8 mouse cellular contexts compared by ENCODE assay signal in genomic region chr2:93333241-93333816, GRCm38 (mm10). TPM values are rescaled to one million over a fixed set of nuclear protein-coding genes. Genes with fewer than 3 reads are reported as not detected.
DNase-seq lines count a peak whose midpoint lies in the region.

No protein-coding gene starts in this region.

- H3K36me3 ChIP-seq in hindbrain, embryonic 10.5 days, result peaks cover 26% of the 10 kb centered on the region; the same call in 1 of the 2 replicates

- 1% methylated on average over 29 of the region's 29 CpGs for WGBS in hindbrain, embryonic 10.5 days

- peak overlapping the region; percentile 72 for H3K4me3 ChIP-seq in hindbrain, embryonic 10.5 days

- H3K9me3 ChIP-seq in hindbrain, embryonic 10.5 days, result peaks cover 3% of the 10 kb centered on the region; the same call in 1 of the 2 replicates

- peak; percentile 10 for DNase-seq in NIH3T3 (ENCODE audit: low read depth)
- peak; percentile 86 for DNase-seq in cerebellum, adult 9-11 months
- peak; percentile 10 to 84 for DNase-seq in frontal cortex, adult 2 months (ENCODE audit: extremely low spot score in 1 of 2, low spot score in 1 of 2)
- DNase-seq in hindbrain, embryonic 10.5 days (ENCODE audit: low spot score), result peak; percentile 94
- peak; percentile 88 for DNase-seq in layer of hippocampus, postnatal 14 days (ENCODE audit: low spot score in 2 of 2)
- DNase-seq in lung, postnatal 10 days, result peak; percentile 92
- peak; percentile 26 for DNase-seq in retina, adult 2 months (ENCODE audit: low read depth, low spot score)
- DNase-seq in thymus, postnatal 25 days, result peak; percentile 67

- peak overlapping the region; percentile 96 for H3K27ac ChIP-seq in hindbrain, embryonic 10.5 days

- H3K4me1 ChIP-seq in hindbrain, embryonic 10.5 days (replicated peaks), result peaks cover 76% of the 10 kb centered on the region

- H3K27me3 ChIP-seq in hindbrain, embryonic 10.5 days (ENCODE audit: insufficient read depth, poor library complexity, severe bottlenecking), result peaks cover 14% of the 10 kb centered on the region

RNA-seq across cellular contexts. Expression of gene Tspan18, which starts 1.0 kb away (rescaled TPM):
- polyA plus RNA-seq in frontal cortex, adult 2 months (2012; rRNA removed), result 4.3 TPM in 2 replicates
- polyA plus RNA-seq in hindbrain, embryonic 10.5 days (2016; fragmentation: Nextera tagmentation; extraction: Ambion mirVana), result 48.6 and 55.1 TPM in 2 replicates
- 10 to 100 TPM; 46.6 to 52.3 TPM for total RNA-seq in layer of hippocampus, postnatal 14 days (2021)

Comparison
In these comparisons a context has a peak if more than half of its experiments do, and no peak if none do; other contexts are left out.
1. Peak in every context shown above with its lines: DNase-seq, H3K4me3 ChIP-seq and H3K27ac ChIP-seq.
2. DNase-seq: peak in every context shown above with its lines; median percentile 94 in hindbrain, embryonic 10.5 days; 92 in lung, postnatal 10 days; 88 in layer of hippocampus, postnatal 14 days; 86 in cerebellum, adult 9-11 months; 67 in thymus, postnatal 25 days; 47 in frontal cortex, adult 2 months; 26 in retina, adult 2 months; 10 in NIH3T3.